Mouse (Mus musculus) liver, adult 2 months (tissue): ENCODE measurements around the gene Pip.

ENCODE experiments used
- CTCF ChIP-seq: fragments of 200-500 bp; IDR thresholded peaks from 2 replicates; pipeline ENCODE4 v1.5.1; 2011; ENCODE audit warnings: low read depth, low read length, control low read depth
- POLR2A ChIP-seq: fragments of 200-500 bp; IDR thresholded peaks from 2 replicates; pipeline ENCODE4 v1.6.1; 2011; ENCODE audit warnings: low read length, control low read depth; ENCODE audit not compliant: insufficient read depth; ENCODE audit errors: extremely low read depth

GRCm38 (mm10) chr6:41824086-41824485 is 23.2 kb upstream of the Pip start:
- TF ChIP-seq POLR2A (no peak), CTCF (no peak)
